Mouse (Mus musculus): ENCODE measurements around the gene Slc35e4. TPM values are rescaled to one million over a fixed set of nuclear protein-coding genes. Genes with fewer than 3 reads are reported as not detected.

Slc35e4 gene
- polyA plus RNA-seq (2017; shearing (Covaris generic)): 2.8 TPM

DNA sequence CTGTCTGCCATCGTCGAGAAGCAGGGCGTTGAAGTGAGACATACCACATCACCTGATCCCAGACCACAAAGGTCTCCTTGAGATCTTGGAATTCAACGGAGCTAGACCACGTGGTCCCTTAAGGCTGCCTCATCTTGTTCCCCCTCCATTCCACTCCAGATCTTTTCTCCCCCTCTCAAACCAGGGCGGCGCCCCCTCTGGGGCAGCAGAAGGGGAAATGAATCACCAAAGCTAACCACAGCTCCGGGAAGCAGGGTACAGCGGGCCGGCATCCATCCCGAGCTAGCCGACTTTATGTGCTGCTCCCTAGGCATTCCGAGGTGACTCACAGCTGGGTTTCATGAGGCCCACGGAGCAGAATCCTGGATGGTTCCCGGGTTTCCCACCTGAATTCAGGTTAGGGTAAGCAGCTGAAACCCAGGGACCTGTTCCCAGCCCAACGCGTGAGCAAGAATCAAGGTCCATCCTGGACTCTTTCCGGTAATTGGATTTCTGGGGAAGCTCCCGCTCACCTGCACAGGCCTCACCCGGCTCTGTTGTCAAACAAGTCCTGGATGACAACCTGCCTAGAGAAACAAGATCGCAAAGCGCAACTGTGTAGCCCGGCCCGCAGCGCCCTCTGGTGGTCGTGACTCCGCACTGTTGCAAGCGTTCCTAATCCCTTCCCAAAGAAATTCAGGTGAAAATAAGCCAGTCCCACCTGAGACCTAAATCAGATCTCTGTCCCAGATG lies at the start of gene Slc35e4:
Gene Slc35e4, minus strand, starts transcription at position 556 of the 732 bp plus-strand sequence.

DNA sequence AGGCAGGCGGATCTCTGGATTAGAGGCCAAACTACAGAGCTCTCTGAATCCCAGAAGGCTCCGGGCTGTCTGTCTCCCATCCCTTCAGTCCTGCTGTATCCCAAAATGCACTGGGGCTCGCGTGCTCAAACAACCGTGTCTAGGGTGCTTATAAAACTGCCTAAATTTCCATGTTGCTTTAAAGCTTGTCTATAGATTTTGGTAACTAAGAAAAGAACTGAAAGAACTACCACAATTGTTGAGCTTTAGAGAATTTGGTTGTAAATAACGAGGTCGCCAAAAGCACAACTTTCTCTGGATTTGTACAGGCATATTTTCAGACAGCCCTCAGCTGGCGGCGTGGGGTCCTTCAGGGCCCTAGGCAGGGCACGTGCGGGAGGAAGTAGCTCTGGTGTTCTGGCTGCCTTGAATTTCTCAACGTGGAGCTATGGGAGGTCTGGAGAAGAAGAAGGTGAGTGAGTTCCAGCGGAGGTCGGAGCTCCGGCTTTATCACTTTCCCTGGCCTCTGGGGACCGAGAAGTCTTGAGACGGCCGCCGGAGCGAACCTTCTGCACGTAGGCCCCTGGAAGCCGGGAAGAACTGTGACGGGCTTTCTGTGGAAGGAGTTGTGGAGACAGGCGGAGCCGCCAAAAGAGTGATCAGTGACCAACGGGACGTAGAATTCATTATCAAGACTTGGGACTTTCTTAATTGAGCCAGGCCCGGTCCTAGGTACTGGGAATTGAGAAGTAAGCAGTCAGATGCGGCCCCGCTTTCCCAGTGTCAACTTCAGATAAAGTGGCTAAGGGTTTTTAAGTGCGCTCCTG lies 49.3 kb upstream of the Slc35e4 start, which contains the start of gene Pes1:
Gene Pes1, plus strand, starts transcription at position 366 of the 806 bp plus-strand sequence.

DNA sequence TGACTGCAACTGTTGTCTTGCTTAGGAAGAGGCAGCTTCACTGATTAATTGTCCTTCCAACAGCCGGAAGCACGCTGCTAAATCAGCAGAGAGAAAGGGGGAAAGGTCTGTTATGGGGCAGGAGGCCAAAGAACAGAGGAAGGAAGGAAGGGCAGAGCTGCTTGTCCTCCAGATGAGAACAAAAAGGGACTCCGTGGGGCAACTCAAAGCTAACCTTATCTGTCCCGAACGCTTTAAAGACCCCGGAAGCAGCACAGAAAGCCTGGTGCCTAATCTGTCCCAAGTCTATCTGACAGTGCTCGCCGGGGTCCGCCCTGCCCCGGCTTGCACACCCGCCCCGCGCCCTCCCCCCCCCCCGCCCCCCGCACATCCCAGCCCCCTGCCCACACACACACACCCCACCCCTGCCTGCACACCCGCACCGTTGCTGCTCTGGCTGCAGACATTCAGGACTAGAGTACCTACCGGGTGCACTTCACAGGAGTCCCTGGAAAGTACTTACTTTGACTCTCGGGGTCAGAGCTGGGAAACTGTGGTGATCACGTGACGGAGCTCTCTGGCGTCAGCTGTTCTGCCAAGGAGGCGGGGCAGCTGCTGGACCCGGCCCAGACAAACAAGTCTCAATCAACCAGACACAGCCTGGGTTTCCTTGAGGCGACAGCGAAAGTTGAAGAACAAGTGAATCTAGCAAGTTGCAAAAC lies 17.2 kb upstream of the Slc35e4 start, which contains the start of gene Tcn2:
Gene Tcn2, minus strand, starts transcription at position 649 of the 701 bp plus-strand sequence.

DNA sequence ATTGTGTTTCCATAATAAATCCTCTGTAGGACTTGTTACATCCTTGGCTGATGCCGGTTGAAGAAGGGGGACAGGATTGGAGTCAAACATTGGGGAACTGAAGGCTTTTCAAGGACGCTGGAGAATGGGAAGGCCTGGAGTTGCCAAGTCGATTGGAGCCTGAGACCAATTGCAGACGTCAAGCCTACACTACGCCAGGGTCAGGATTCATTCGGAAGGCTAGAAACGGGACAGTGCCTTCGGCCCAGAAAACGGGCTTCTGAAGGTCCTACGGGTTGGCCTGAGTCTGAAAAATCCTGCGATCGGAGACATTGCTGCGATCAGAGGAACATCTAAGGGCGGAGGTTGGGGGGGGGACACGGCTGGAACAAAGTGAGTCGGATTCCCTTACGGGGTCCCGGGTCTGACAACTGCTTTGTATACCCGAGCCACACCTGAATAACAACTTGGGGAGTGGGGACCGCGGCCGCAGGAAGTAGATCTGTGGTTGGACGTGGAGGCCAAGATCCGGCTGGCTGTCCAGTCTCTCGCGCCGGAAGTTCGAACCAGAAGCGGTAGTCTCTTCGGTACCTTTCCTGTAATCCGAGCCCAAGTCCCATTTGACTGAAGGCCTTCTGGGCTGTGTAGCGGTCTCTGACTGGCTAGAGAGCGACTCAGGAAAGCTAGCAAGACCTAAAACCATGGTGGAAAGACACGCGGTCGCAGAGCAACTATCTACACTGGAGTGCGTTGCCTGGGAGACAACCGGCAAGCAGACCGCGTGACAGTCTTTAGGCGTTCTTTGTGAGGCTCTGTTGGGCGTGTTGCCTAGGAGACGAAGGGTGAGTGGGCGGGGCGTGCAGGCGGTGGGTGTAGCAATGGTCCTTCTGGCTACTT lies 19.8 kb downstream of the Slc35e4 start, which contains the start of the genes 4921536K21Rik and Dusp18:
Gene 4921536K21Rik, minus strand, starts transcription at position 693 of the 876 bp plus-strand sequence.
Gene Dusp18, plus strand, starts transcription at position 835 of the 876 bp plus-strand sequence.

DNA sequence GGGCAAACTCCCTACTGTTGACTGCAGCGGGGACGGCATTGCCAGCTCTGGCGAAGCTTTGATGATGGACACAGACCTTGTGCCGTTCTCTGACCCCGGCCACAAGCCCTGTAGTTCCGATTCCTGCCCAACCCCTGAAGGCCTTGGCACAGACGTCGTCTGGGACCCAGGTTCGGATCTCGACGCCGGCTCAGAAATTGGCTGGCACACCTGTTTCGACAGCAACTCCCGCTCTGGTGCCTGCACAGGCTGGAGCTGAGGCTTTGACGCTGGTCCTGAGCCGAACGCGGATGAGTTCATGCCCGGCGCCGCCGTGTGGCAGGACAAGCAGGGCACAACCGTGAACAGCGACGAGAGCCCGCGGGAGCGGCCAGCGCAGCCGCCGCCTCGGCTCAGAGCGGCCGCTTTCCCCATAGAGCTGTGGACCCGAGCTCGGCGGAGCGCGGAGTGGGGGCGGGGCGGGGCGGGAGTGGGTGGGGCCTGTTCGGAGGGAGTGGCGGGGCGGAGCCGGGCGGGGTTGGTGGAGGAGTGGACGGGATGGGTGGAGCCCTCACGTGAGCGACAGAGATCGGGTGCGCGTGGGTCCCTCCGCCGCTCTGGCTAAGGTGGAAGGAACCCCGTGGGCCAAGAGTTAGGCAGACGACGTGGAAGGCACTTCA lies 50.9 kb downstream of the Slc35e4 start, which contains the start of gene Osbp2:
Gene Osbp2, minus strand, starts transcription at position 450 of the 659 bp plus-strand sequence.

Other genes starting within 250 kb of the Slc35e4 start
- gene Osbp2, start 50.8 kb downstream of the Slc35e4 start, polyA plus RNA-seq (2017; shearing (Covaris generic)): not detected
- gene 4921536K21Rik, start 19.6 kb downstream of the Slc35e4 start, polyA plus RNA-seq (2017; shearing (Covaris generic)): not detected
- 0.27 TPM for gene Dusp18, start 19.4 kb downstream of the Slc35e4 start, polyA plus RNA-seq (2017; shearing (Covaris generic))
- 35.5 TPM for gene Tcn2, start 17.5 kb upstream of the Slc35e4 start, polyA plus RNA-seq (2017; shearing (Covaris generic))
- 88.8 TPM for gene Pes1, start 49.3 kb upstream of the Slc35e4 start, polyA plus RNA-seq (2017; shearing (Covaris generic))
- not detected for gene 4930556J24Rik, start 62.1 kb upstream of the Slc35e4 start, polyA plus RNA-seq (2017; shearing (Covaris generic))
- gene Gal3st1, start 69.0 kb upstream of the Slc35e4 start, polyA plus RNA-seq (2017; shearing (Covaris generic)): 0.45 TPM
- not detected for gene Sec14l4, start 116.8 kb upstream of the Slc35e4 start, polyA plus RNA-seq (2017; shearing (Covaris generic))
- gene Sec14l3, start 150.2 kb upstream of the Slc35e4 start, polyA plus RNA-seq (2017; shearing (Covaris generic)): not detected
- 3.2 TPM for gene Mtfp1, start 180.8 kb upstream of the Slc35e4 start, polyA plus RNA-seq (2017; shearing (Covaris generic))
- gene Sec14l2, start 208.8 kb upstream of the Slc35e4 start, polyA plus RNA-seq (2017; shearing (Covaris generic)): 1.5 TPM
- 17.0 TPM for gene Rnf215, start 220.5 kb upstream of the Slc35e4 start, polyA plus RNA-seq (2017; shearing (Covaris generic))
- gene Ccdc157, start 245.6 kb upstream of the Slc35e4 start, polyA plus RNA-seq (2017; shearing (Covaris generic)): 7.1 TPM
- 102 TPM for gene Sf3a1, start 245.7 kb upstream of the Slc35e4 start, polyA plus RNA-seq (2017; shearing (Covaris generic))